Mouse (Mus musculus) G1E (cell line): ENCODE results near the gene Spred1.

ENCODE experiments used
- CTCF ChIP-seq: IDR thresholded peaks from 2 replicates; pipeline ENCODE4 v1.5.1; 2012; ENCODE audit warnings: low read depth, low read length, inconsistent platforms, mixed read lengths
- GATA1 ChIP-seq: IDR thresholded peaks from 2 replicates; pipeline ENCODE4 v1.6.1; 2012; ENCODE audit warnings: borderline replicate concordance, low read length, inconsistent platforms, mixed read lengths
- GATA2 ChIP-seq: IDR thresholded peaks from 2 replicates; pipeline ENCODE4 v1.6.1; 2012; ENCODE audit warnings: low read depth, low read length, inconsistent platforms, borderline replicate concordance

- TF ChIP-seq GATA1, result no peak
- TF ChIP-seq CTCF, result no peak
- TF ChIP-seq GATA2, result no peak
Observed at GRCm38 (mm10) chr2:117123701-117124100, 2.5 kb downstream of the Spred1 start.
